Mouse (Mus musculus) spleen, postnatal 14 days (tissue): ENCODE measurements at regions not wholly inside any gene's neighbourhood (a gene's known extent, or its start where the extent isn't known, plus 50 kb on each side); places are given as distances from the start of the nearest gene placed in this dataset.

Experiments used
- DNase-seq, 2 experiments: peaks; one replicate each; pipeline ENCODE4 v3.0.0; 2021 to 2022; ENCODE audit warnings: low spot score in 2 of 2

DNA sequence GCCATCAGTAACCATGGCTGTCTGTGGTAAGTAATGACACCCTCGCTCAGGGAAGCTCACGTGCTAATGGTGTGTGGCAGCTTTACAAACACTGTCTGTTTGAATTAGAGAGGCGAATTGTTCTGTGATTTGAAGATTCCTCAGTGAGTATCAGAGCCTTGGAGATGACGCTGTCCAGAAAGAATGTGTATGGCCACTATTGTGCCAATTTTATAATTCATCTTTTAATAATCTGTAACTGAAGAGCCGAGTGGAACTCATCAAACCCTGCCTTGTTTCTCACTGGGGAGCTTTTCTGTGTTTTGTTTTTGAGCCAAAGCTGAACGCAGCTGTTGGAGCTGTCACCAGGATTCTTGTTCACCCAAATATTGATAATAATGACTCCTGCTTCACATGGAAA is 171.7 kb downstream of the Dact1 start:
- DNase-seq = no peak

- DNase-seq = no peak
Observed at GRCm38 (mm10) chr12:71481899-71482593, 172.4 kb downstream of the Dact1 start.

DNA sequence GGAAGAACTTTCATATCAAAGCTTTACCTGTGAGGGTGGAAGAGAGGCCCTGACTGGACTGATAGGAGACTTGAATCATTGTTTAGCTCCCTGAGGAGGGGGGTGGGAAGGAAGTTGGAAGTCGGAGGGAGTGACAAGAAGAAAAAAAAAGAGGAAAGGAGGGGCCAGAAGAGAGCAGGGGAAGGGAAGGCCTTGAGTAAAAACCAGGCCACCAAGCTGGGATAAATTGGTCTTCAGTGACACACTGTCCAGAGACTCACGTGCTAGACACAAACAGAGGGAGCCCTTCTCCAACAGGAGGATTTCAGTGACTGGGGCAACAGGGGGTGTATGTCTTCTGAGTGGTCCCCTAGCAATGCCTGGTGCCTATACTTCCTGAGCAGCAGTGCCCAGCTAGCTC is 172.9 kb downstream of the Dact1 start:
- no peak for DNase-seq

DNA sequence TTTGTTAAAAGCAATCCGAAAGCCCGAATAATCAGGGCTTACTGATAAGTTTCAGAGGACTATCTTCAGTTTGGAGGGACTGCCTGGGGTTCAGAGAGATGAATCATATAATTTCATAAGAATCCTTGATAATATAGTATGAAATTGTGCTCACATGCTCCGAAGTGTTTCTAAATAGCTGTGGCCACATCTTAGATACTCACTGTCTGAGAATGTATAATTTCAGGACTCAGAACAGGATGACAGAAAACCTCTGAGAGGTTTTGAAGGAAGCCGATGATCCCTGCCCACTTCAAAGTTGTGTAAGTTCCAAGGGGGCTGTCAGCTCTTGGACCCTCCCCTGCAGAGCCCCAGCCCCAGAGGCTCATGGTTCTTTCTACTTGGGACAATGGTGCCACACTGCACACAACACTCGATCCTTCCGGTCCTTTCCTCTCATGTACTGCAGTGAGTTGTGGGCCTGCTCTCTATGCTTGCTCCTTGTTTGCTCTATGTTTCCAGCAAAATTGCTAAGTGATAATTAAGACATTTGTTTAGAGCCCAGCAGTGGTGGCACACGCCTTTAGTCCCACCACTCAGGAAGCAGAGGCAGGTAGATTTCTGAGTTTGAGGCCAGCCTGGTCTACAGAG is 174.0 kb downstream of the Dact1 start:
- no peak for DNase-seq

DNA sequence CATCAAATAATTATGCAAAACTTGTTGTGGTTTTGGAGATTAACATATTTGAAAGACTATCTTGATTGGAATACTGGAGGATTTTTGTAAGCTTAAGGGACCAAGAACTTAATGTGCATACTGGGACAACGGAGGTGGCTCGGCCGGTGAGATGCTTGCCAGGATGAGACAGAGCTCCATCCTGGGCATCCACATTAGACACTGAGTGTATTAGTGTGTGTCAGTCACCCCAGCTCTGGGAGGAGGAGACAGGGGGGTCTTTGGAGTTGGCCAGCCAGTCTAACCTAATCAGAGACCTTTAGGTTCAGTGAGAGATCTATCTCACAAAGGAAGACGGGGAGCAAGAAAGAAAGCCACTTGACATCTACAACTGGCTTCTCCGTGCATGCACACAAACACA is 174.6 kb downstream of the Dact1 start:
- DNase-seq = no peak

GRCm38 (mm10) chr12:71486078-71486477 is 176.4 kb downstream of the Dact1 start:
- DNase-seq = no peak

DNA sequence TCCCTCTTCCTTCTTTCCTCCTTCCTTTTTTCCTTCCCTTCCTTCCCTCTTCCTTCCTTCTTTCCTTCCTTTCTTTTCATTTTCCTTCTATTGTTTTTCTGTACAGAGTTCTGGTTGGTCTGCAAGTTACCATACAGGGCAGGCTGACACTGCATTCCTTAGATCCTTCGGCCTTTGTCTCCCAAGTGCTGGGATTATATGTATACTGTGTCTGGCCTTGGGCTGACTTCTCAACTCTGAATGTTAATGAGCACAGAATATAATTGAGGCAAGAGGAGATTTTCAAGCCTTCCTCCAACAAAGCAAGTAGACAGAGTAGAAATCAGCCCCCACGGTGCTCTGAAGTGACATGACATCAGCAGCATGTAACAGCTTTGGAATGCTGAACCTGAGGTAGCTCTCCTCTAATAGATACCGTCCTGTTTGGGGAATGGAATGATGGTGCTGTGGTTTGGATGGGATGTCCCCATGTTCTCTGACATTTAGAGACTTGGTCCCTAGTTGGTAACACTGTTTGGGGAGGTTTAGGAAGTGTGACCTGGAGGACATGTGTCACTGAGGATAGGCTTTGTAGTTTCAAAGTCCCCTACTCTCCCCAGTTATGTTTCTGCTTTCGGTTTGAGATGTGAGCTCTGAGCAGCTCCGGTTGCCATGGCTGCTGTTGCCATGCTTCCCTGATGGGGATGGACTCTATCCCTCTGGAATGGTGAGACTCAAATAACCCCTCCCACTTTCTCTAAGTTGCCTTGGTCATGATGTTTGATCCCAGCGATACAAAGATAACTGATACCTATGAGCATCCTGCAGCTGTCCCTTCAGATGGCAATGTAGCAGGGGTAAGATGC is 178.1 kb downstream of the Dact1 start:
- DNase-seq = no peak

- no peak for DNase-seq
Observed at GRCm38 (mm10) chr12:71489295-71489694, 179.6 kb downstream of the Dact1 start.

DNA sequence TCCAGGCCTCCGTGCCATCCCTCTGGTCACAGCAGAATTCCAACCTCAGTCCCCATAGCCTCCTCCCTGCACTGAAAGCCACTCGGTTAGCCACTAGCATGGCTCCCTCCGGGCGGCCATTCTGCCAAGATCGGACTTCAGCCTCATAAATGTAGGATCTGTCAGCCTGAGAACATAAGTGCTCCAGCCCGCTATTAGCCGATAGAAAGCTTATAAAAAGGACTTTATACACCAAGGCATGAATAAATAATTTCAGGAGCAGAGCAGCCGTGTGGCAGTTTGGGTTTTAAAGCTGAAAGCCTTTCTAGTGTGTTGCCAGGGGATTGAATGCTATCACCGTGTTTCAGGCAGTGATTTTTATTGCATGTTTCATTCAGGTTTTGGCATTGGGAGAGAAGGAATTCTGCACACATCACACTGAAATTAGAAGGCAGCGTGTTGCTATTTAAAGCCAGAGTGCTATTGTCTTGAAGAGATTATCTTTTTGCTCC is 185.2 kb downstream of the Dact1 start:
- no peak for DNase-seq

GRCm38 (mm10) chr12:71498246-71499029 is 188.8 kb downstream of the Dact1 start:
- DNase-seq = no peak

DNA sequence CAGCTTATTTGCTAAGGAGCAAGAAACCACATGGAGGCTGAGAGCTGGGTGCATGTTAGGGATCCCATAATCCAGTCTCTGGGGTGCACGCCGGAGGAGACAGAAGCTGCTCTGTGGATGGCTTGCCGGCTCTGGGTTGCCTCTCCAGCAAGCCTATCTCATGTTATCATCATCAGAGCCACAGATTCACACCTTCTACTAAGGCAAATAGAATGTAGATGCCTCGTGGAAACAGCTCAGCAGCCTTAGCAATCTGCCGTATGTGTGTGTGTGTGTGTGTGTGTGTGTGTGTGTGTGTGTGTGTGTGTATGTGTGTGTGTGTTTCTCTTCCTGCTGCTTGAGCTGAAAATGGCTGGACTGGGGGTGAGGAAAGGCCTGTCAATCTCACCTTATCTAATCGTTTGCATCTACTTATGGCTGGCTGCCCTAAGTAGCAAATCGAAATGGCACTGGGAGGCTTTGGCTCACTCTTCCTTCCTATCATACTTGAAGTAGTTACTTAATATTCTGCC is 191.7 kb downstream of the Dact1 start:
- DNase-seq = no peak

DNA sequence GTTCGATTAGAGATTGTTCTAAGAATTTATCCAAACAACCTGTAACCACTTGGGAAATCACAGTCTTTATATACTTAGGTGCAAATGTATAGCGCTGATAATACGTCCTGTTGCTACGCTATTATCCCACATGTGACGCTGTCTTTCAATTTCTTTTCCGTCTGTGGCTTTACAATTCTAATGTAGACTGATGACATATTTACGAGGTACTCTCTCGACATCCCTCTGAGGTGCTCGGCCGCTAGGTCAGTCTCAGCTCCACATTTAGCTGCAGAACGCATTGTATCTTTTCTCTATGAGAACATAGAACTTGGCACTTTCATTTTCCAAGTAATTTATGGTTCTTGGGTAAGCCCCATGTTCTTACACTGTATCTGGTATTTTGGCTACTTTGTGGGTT is 193.6 kb downstream of the Dact1 start:
- DNase-seq = no peak

DNA sequence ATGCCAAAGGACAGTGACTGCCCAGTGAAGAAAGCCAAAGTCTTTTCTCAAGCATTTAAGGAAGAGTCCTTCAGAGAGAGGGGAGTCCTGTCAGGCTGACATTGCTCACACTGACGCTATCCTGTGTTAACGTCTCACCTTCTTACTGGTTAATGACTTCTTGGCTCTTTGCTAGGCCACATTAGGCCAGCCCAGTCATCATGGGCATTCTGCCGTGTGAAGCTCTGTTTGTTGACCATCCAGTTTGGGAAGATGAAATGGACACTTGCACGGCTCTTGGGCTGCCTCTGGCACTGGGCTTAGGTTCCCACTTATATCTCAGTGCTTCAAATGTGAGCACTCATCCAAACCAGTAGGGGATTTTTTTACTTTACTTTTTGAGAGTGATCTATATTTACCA is 196.5 kb downstream of the Dact1 start:
- DNase-seq = no peak

DNA sequence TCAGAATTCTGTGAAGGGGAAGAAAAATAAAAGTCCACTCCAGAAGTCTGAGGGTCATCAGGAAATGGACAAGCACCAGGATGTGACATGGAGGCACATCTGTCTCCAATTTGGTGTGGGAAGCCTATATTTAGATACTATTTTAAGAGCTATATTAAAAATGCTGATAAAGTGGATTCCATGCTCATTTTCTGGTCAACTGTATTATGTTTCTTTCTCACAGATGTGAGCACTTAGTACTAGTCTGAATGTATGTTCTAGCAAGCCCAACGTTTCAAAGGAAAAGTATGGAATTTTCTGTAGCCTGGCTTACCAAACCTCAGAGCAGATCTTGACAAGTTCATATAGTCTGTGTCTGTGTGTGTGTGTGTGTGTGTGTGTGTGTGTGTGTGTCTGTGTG is 197.0 kb downstream of the Dact1 start:
- no peak for DNase-seq

DNA sequence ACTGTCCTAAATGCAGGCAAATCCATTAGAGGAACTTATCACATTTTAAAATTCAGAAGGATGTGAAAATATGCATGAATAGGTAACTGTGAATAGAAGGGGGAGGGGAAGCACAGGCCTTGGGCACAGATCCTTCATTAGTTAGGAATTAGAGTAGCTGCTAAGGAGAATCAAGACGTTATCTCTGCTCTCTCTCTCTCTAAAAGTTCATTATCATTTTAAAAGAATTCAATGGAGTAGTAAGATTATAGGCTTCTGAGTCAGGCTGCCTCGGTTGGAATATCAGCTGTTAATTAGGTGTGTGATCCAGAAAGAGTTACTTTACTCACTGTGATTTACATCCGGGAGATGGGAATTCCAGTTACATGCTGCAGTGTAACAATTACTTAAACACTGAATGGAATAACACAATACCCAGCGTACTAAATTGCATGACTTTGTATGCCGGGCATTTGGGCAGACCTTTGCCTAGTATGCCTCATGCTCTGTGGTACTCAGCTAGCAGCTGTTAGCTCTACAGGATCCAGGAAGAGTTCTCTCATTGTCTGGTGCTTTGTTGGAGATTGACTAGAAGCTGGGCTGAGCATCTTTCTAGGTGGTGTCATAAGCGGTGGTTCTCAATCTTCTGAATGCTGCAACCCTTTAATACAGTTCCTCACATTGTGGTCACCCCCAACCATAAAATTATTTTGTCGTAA is 203.4 kb downstream of the Dact1 start:
- no peak for DNase-seq

DNA sequence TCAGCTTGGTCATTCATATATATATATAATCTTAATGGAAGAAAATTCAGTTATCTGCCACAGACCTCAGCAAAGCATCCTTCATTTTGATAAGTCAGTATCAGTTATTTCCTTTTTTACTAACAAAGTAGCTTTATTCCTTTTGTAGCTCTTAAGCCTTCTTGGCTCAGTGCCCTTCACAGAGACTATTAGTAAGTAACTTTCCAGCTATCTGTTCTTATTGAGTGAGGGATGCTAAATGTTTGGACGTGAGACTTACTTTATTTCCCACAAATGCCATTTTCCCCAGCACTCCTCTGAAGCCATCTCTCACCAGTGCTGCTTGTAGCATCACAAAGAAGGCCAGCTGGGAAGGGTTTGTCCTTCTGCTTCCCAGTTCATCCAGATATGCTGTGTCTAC is 209.8 kb downstream of the Dact1 start:
- no peak for DNase-seq

GRCm38 (mm10) chr12:71521936-71522335 is 212.3 kb downstream of the Dact1 start:
- DNase-seq = no peak

DNA sequence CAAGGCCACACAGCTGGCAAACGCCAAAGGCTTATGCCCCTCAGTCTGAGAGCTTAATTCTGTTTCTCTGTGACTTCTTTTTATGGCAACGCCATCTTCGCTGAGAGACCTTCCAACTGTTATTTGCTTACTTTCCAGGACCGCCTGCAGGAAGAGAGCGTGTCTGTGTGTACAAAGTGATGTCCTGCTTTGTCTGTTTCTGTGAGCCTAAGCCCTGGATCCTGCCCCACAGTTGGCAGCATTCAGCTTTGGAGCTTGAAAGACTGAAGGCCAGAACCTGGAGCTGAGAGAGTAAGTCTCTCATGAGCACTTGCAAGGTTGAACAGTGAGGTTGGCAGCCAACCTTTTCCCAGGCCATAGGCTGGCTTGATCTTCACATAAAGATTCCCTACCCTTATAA is 212.8 kb downstream of the Dact1 start:
- no peak for DNase-seq

DNA sequence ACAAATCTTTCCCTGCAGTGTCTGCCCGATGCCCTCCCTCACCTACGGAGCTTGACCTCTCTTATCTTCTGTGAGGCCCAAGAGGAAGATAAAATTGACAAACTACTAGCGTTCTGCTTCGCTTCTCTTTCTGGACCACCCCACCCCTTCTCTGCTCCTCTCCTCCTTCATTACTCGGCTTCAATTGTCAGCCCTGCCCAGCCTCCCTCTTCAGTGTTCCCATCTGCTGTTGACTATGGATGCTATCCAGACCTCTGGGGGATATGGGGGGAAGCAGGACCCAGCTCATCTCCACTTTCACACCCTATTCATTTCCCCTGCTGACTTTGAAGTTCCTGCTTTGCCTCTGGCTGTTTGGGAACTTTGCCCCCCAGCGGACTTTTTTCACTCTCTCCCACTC is 214.5 kb downstream of the Dact1 start:
- no peak for DNase-seq

DNA sequence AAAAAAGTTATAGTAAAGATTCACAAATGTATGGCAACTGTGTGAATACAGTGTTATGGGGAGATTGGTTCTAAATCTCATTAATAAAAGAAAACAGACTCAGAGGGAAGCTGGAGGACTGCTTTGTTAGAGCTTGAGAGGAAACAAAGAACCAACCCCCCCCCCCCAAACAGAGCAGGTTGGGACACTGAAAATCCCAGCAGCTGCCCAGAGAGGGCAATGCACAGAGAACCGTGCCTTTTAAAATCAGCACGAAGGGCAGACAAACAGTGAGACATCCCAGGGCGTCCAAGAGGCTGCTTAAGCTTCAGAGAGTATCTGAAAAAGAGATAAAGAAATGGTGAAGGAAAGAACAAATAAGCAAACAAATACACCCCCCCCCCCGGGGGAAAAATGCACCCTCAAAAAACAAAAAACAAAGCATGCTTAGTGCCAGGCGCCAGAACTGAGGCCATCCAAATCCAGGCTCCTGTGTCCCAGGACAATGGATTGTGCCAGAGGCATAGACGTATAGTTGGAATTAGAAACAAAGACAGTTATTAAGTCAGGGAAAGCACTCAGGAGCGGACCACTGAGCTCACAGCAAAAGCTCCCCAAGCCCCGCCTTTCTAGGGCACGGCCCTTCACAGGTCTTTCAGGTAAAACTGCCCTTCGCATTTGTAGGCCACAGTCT is 215.7 kb downstream of the Dact1 start:
- no peak for DNase-seq

DNA sequence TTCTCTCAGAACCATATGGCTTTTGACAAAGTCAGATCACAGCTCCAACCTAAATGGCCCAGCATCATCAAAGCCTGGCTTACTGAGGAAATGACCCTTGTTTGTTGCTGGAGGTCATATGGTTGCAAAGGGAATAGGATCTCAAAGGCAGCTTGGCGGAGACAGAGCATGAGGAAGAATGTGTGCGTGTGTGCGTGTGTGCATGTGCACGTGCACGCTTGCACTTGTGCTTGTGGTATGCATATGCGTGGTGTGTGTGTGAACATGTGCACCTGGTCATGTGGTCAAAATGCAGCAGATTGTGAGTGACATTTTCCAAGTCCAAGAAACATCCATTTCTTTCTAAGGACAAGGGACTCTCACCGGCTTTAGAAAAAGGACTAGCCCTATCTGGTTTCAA is 216.9 kb downstream of the Dact1 start:
- no peak for DNase-seq
